Mouse (Mus musculus) gastrocnemius, adult 18-20 months (tissue): ENCODE results near the gene Ccdc12. TPM values are rescaled to one million over a fixed set of nuclear protein-coding genes. Genes with fewer than 3 reads are reported as not detected.

Source experiments
- microRNA-seq: library from miRNA; unstranded; fragments of <30 nt; microRNA quantifications from one replicate; pipeline ENCODE4 v1.2.0, GENCODE M21; 2021
- total RNA-seq, 2 experiments: library from RNA; stranded (reverse); gene quantifications; 2 replicates each; pipeline ENCODE4 v1.2.3; 2021

Ccdc12 gene
- total RNA-seq, 2 experiments from 2014 or later = 42.4 to 45.8 TPM

Small RNAs within 50 kb of the gene (microRNA-seq; reads per million reads assigned to microRNA genes)
- gene Mir8107 = not detected

Other genes with a start within 250 kb of the Ccdc12 start
- gene Ptpn23, start 248.3 kb upstream of the Ccdc12 start, total RNA-seq = 10 to 100 TPM in 1 of 2 experiments, 1 to 10 TPM in 1; 9.3 to 10.9 TPM
- gene Ngp, start 236.8 kb upstream of the Ccdc12 start, total RNA-seq = not detected
- gene Klhl18, start 179.8 kb upstream of the Ccdc12 start, total RNA-seq = 1 to 10 TPM; 7.0 to 7.7 TPM
- not detected for gene Kif9, start 179.5 kb upstream of the Ccdc12 start, total RNA-seq
- gene Setd2, start 123.9 kb upstream of the Ccdc12 start, total RNA-seq = 10 to 100 TPM; 25.8 to 26.9 TPM
- under 1 TPM; 0.84 to 0.97 TPM for gene Nradd, start 32.1 kb upstream of the Ccdc12 start, total RNA-seq
- 1 to 10 TPM; 3.6 to 3.7 TPM for gene Nbeal2, start 2.3 kb upstream of the Ccdc12 start, total RNA-seq
- gene Myl3, start 85.4 kb downstream of the Ccdc12 start, total RNA-seq = 100 to 1,000 TPM; 624 to 860 TPM
- gene Pth1r, start 90.6 kb downstream of the Ccdc12 start, total RNA-seq = 1 to 10 TPM in 1 of 2 experiments, under 1 TPM in 1; 0.82 to 1.1 TPM
- not detected for gene Prss42, start 141.7 kb downstream of the Ccdc12 start, total RNA-seq
- gene Prss44, start 157.5 kb downstream of the Ccdc12 start, total RNA-seq = not detected
- not detected for gene Prss43, start 170.2 kb downstream of the Ccdc12 start, total RNA-seq
- gene Prss45, start 178.1 kb downstream of the Ccdc12 start, total RNA-seq = not detected
- gene Prss46, start 188.0 kb downstream of the Ccdc12 start, total RNA-seq = not detected
- not detected for gene Prss50, start 201.5 kb downstream of the Ccdc12 start, total RNA-seq
- 1 to 10 TPM; 4.2 to 4.7 TPM for gene Als2cl, start 223.4 kb downstream of the Ccdc12 start, total RNA-seq
- 1 to 10 TPM in 1 of 2 experiments, under 1 TPM in 1; 0.91 to 1.0 TPM for gene Tmie, start 223.6 kb downstream of the Ccdc12 start, total RNA-seq